Mouse (Mus musculus) small intestine, adult 2 months (tissue): ENCODE measurements around the gene Ank.

Source experiments
- CTCF ChIP-seq: fragments of 200-500 bp; IDR thresholded peaks from 2 replicates; pipeline ENCODE4 v1.5.1; 2012; ENCODE audit warnings: low read depth, mild to moderate bottlenecking, control low read depth, inconsistent platforms, low read length, moderate library complexity, mixed read lengths; ENCODE audit not compliant: insufficient replicate concordance, insufficient read length; ENCODE audit errors: extremely low read depth
- POLR2A ChIP-seq: fragments of 200-500 bp; IDR thresholded peaks from 2 replicates; pipeline ENCODE4 v1.6.1; 2012; ENCODE audit warnings: low read depth, mild to moderate bottlenecking, control low read depth, inconsistent platforms, low read length, moderate library complexity

GRCm38 (mm10) chr15:27619683-27620082, 153.2 kb downstream of the Ank start:
- TF ChIP-seq POLR2A, result no peak
- TF ChIP-seq CTCF, result no peak
